Mouse (Mus musculus) frontal cortex, postnatal 36 days (tissue): Measurements from ENCODE around the gene Plekhg3.

Source experiments
- DNase-seq, 2 experiments: peaks; one replicate each; pipeline ENCODE4 v3.0.0; 2022; ENCODE audit warnings: low spot score in 2 of 2

The Plekhg3 gene

DNA sequence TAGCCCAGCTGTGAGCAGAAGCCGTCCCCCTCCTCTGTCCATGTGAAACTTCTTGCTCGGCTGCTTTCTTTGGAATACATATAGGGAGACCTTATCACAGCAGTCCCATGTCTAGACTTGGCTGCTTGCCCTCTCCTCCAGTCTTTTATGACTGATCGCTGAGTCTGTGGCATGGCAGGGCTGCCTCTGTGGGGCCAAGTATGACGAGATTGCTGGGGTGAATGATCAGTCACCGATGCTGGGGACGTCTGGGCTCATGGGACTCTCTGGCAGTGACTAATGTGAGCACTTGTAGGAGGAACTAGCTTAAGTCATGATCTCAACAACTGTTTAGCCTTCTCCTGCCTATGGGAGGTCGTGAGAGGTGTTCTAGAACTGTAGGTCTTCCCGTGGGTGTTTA, 21.6 kb downstream of the Plekhg3 start:
- no peak for DNase-seq

DNA sequence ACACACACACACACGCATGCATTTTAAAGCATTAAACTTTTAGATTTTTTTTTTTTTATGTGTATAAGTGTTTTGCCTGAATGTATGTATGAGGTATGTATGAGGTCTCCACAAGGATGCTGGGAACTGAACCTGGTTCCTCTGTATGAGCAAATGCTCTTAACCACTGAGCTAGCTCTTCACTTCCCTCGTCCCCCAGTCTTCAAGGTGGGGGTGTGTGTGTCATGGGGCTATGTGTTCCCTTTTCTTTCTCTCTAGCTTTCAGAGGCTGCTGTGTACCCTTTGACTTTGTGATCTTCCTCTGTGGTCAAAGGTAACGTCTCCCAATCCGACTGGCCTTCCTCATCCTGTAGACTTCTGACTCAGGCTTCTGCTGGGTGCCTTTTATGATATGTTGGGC, 22.3 kb downstream of the Plekhg3 start:
- DNase-seq = no peak

DNA sequence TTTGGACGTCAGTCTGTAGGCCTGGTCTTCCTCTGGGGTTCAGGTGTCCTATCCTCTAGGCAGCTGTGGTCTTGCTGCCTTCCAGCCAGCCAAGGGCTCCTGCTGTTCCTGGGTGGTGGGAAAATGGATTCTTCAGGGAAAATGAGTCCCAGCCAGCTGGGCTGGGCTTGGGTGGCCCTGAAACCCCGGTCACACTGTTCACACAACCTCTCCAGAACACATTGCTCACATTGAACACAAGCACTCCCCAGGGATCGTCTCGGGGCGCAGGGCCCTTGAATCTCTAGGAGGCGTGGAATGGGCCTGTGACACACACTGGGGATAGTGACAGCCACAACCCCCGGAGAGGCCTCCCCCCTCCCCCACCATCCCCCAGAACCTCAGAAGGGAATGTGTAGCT, 23.2 kb downstream of the Plekhg3 start:
- no peak for DNase-seq

DNA sequence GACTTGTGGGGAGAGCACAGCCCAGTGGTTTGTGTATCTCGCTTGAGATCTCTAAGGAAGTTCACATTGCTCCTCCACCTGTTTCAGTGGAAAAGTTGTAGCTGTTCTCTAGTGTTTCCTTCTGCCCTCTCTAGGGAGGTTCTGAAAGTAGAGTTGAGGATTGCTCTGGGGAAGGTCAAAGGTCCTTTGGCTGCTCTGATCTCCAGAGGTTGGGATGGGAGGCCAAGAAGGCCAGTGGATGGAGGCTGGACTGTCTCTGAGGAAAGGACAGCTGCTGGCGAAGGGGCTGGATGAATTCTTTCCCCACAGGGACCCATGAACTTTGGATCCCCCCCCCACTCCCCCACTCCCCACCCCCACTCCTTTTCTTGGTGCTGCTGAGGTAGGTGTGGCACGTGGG, 23.7 kb downstream of the Plekhg3 start:
- DNase-seq = no peak

DNA sequence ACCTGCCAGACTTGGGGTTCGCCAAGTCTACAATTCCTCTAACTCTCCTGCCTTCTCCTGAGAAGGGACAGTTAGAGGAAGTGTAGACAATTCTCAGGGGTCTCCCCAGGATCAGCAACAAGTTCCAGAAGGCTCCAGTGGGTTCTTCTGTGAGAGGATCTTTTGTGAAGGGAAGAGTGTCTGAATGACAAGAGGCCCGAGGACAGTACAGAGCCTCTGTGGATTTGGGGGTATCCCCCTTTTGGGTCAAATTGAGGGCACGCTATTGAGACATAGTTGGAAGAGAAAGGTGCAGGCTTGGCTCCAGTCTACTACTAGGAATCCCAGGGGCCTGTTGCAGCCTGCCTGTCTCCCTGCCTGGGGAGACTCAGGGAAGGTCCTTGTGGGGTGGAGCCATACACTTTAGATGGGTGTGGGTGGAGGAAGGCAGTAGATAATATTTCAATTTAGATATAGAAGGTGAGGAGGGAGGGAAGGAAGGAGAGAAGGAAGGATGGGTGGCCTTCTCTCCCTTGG, 24.2 kb downstream of the Plekhg3 start:
- DNase-seq = no peak

DNA sequence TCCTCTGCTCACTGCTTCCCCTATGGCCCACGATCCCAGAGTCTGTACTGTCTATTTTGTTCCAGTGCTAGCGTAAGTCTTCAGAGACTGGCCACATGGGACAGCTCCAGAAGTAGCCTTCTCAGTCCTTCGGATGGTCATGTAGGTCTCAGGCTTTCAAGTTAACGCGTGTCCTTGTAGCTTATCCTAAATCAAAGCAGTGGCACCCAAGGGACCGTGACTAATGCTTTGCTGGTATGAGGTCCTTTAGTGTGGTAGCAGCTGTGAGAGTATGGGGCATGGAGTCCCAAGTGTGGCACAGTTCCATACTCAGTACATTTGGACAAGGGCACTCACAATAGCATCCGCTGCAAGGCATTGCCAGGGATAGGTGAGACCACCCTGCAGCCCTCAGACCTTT, 25.5 kb downstream of the Plekhg3 start:
- DNase-seq = no peak

DNA sequence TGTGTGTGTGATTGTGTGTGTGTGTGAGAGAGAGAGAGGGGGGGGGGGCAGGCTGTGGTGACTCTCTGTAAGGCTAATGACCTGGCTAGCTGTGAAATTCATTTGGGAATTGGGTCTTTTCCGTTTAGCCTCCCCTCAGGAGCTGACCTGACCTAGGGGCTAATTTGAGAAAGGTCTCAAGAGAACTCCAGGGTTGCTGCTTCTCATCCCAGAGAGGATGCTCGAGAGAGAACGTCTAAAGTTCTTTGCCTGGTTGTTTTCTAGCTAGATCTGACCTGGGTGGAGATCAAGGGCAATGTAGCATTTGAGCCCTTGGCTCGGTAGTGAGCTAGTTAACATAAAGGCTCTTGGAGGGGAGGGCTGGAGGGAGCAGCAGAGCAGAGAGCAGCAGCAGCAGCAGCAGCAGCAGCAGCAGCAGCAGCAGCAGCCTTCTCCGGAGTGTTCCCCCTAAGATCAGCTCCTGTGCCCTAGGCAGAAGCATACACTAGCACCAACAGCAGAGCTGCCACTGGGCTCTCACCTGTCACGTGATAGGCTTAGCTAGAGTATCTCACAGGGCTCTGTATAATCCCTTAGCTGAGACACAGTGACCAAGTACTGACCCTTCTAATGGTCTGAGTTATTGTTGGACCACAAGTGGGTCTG, 26.2 kb downstream of the Plekhg3 start:
- no peak for DNase-seq

DNA sequence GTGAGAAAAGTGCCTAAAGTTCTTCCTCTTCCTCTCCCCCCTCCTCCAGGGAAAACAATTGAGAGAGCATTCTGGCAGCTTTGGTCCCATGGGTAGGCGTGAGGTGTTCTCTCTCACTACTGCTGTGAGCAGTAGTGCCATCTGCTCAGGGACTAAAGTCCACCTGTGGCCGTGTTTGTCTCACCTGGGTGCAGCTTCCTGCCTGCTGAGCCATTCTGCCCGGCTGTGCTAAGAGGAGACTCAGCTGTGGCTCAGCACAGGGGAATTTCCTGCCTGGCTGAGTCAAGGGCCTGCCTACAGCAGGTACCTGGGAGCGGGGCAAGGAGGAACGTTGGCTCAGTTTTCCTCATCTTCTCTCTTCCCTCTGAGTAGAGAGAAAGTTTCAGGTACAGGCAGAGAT, 27.5 kb downstream of the Plekhg3 start:
- DNase-seq = no peak

DNA sequence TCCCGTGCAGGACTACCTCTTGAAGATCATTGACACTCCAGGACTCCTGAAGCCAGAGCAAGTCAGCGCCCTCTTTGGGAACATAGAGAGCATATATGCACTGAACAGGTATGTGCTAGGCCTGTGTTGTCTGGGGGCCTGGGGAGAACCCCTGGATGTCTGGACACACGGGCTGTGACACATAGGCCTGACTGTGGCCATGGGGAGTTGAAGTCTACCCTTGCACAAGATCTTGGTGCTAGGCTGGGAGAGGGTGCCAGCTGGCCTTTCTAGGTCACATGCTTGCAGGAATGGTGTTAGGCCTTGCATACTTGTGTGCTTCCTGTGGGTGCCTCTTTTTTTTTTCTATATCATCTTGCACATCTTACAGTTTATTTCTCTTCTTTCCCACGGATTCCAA, 31.5 kb downstream of the Plekhg3 start:
- no peak for DNase-seq

DNA sequence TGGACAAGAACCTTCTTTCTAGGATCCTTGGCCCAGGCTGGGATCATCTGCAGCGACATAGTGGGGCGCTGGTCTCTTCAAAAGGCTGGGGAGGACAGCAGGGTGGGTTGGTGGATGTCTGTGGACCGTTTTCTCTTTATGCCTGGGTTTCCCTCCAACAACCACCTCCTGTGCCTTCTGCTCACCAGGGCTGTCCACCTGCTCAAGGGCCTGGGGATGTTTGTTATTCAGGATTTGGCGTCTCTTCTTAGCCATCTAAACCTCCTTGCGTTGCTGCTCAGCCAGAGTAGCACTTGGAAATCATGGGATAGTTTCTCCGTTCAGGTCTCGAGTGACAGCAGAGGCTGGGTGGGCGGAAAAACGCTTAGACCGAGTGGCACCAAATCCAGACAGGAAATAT, 35.6 kb downstream of the Plekhg3 start:
- no peak for DNase-seq

DNA sequence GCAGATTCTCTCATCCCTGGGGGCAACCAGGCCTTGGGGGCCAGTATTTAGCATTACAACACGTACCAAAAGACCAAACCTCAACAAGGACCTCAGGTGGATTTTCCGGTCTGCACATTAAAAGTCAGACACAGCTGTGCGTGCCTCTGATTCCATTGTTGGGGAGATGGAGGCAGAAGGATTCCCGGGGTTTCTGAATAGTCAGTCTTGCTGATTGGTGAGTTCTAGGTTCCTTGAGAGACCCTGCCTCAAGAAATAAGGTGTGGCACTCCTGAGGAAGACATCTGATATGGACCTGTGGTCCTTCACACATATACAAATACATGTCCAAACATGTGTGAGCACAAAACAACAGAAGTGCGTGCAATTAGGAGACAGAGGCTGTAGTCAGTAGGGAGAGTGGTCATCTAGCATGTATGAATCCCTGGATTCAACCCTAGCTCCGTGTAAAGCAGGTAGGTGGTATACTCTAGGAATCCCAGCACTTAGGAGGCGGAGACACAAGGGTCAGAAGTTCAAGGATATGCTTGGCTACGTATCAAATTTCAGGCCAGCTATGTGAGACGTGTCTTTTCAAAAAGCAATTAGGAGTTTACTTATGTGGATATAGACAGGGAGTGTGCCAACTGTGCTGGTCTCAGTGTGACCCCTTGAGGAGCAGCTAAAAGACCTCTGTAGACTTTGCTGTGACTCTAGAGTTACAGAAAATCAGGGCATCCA, 39.7 kb downstream of the Plekhg3 start:
- no peak for DNase-seq

DNA sequence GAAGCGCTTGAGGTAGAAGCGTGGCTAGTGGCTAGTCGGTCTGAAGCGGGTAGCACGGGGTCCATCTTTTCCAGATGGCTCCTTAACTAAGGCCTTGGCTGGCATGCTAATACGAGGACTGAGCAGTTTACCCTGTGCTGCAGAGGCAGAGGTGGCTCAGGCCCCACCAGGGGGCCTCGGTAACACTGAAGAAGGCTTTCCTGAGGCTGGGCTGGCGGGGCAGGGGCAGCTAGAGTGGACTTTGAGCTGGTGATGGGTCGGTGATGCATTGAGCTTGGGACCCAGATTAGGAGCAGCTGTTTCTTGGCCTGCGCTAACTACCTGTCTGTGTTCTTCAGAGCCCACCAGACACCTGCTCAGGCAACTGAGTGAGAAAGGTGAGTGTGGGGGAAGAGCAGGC, 40.6 kb downstream of the Plekhg3 start:
- DNase-seq = no peak

DNA sequence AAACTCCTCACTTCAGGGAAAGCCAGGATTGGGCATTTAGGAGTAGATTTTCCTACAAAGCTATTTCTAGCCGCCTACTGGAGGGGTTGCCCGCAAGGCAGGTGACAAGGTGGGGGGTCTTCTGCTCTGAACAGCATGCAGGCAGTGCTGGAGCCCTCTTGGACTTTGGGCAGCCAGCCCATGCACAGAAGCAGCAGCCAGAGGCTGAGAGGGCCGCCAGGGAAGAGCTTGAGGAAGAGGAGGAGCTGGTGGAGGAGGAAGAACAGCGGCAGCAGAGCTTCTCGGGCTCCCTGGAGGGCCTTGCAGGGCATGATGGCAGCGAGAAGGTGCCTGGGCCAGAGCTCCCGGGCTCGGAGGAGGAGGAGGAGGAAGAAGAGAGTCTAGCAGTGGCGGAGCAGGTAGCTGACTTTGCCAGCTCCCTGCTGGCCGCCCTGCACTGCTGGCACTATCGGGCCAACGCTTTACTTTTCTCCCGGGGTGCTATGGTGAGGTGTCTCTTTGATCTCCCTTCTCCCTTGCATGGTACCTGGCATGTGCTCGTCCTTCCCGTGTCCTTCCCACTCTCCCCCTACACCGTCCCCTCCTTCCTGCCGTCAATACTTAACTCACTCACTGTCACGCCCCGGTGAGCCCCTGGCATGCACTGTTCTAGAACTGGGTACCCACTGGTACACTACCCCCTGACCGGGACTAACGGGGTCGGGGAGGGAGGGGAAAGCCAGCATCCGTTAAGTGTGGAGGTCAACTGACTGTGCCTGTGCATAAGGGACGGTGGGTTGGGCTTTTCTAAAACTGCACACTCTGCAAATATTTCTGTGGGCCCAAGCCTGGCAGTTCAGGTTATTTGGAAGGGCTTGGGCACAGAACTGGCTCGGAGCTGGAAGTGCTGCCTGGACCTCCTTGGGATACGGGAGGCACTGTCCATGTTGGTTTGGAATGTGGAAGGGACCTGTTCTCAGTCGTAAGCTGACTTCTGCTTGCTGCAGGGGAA, 41.9 kb downstream of the Plekhg3 start:
- DNase-seq = no peak

DNA sequence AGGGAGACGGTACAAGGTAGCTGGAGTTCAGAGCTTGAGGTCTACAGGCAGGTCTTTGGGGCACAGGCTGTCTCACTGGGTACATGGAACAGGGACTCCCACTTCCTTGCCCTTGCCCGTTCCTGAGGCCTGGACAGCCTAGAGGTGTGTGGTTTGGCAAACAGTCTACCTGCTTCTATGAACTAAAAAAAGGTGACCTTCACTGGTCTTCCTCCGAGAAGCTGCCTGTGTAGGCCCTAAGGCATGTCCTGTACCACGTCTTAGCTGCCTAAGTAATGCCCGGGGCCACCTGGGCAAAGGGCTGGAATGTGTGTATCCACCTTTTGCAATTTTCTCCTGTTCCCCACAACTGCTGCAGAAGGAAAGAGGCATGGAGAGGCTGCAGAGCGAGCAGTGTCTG, 42.7 kb downstream of the Plekhg3 start:
- no peak for DNase-seq

DNA sequence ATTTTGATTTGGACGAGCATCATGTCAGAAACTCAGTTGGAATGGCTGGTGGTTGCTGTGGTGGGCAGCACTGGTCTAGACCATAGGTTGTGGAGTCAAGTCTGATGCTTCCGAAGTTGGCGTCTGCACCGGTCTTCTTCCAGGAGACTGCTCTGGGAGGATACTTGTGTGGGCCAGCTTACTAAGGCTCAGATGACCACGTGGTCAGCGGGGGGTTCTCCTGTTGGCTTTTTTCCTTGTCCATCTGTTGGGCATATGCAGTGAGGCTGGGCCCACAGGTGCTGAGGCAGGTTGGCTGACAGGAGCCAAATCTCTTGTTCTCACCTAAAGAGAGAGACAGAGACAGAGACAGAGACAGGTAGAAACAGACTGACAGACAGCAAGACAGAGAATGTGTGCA, 44.1 kb downstream of the Plekhg3 start:
- no peak for DNase-seq

DNA sequence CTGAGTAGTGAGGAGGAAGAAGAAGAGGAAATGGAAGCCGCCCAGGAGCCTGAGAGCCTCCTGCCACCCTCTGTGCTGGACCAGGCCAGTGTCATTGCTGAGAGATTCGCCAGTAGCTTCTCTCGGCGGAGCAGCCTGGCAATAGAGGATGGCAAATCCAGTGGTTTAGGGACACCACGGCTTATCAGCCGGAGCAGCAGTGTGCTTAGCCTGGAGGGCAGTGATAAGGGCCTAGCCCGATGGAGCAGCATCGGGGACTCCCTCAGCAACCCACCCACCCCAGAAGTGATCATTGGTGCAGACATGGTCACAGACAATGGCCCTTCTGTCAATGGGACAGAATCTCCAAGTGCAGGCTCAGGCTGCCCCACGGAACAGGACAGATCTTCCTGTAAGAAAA, 45.4 kb downstream of the Plekhg3 start:
- no peak for DNase-seq

DNA sequence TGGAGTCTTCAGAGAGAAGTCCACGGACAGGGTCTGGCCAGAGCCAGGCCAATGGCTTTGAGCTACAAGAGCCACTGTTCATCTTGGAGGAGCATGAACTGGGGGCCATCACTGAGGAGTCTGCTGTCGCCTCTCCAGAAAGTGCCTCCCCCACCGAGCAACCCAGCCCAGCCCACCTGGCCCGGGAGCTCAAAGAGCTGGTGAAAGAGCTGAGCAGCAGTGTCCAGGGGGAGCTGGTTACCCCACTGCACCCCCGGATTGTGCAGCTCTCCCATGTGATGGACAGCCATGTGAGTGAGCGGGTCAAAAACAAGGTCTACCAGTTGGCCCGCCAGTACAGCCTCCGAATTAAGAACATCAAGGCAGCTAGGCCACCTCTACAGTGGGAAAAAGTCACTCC, 46.1 kb downstream of the Plekhg3 start:
- no peak for DNase-seq

DNA sequence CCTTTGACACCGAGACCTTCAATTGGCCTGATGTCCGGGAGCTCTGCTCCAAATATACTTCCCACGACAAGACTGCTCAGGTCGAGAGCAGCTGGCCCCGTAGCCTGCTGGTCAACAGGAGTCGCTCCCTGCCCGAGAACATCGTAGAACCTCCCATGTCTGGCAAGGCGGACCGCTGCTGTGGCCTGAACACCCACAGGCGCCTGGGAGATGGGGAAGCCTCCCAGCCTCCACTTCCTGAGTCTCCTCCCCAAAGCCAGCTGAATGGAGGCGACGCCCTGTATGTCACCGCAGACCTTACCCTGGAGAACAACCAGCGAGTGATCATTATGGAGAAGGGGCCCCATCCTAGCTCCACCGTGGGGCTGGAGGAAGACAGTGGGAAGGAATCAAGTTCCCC, 47.2 kb downstream of the Plekhg3 start:
- no peak for DNase-seq

DNA sequence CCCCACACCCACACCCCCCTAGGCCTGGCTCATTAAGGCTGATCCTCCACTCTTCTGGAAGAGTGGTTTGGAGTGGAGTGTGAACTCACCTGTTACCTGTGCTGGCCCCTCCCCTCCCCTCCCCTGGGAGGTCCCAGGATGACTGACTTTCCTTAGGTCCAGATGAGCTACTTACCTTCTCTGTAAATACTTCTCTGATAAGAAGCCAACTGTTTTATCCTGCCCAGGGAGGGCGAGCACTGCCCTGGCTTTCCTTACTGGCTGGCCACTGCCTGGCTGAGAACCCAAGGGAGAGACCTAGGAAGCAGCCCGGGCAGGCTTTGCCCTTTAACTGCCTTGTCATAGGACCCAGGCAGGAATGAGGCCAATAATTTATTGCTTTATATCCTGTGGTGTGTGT, 47.8 kb downstream of the Plekhg3 start:
- no peak for DNase-seq

DNA sequence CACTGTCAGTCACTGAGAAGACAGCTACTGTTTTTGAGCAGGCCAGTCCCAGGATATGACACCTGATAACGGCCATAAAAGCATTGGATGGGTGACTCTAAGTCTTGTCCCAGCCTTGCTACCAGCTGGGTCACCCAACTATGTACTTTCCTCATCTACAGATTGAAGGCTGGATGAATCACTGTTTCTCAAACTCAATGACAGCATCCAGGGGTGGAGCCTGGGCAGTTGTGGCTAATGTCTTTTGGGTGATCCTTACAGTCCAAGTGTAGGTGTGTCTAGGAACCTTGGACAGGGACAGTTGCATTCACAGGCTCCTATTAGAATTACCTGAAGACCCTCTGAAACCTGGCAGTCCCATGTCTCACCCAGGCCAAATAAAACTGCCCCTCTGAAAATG, 49.1 kb downstream of the Plekhg3 start:
- no peak for DNase-seq

DNA sequence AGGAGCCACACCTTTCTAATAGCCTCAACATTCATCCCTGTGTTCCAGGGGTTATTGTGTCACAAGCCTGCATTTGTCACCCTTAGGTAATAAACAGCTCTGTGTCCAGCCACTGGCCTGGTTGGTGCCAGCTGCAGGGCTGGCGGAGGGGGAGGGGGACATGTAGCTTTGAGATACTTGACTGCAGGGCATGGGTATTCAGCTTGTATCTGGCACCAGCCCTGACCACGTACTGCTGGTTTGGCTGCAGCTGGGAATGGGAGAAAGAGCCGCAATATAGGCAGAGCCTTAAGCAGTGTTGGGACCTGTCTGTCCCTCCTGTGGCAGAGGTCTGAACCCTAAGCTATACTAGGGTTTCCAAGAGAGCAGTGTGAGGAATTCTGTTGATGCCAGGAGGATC, 51.4 kb downstream of the Plekhg3 start:
- DNase-seq = peak in 1 of 2 experiments; percentile 16

DNA sequence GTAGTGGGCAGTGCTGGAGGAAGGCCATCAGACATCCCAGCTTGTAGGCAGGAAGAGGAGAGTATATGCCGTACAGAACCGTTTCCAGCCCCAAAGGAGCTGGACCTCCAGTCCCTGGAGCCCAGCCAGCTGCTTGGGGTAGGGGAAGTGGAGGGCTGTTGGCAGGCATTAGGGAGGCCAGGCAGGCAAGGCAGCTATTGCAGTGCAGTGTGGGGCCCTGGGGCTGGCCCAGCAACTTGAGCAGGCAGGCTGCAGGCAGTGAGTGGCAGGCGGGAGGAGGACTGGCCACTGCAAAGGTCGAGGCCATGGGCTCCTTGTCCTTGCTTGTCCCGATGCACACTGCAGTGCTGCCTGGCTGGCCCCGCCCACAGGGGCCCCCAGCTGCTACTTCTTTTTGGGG, 52.1 kb downstream of the Plekhg3 start:
- DNase-seq = peak in 1 of 2 experiments; percentile 26
